Mouse (Mus musculus): ENCODE measurements around the gene Alg14. TPM values are rescaled to one million over a fixed set of nuclear protein-coding genes. Genes with fewer than 3 reads are reported as not detected.

Alg14 gene
- total RNA-seq, 2 experiments from 2014 or later: 11.0 to 12.1 TPM

DNA sequence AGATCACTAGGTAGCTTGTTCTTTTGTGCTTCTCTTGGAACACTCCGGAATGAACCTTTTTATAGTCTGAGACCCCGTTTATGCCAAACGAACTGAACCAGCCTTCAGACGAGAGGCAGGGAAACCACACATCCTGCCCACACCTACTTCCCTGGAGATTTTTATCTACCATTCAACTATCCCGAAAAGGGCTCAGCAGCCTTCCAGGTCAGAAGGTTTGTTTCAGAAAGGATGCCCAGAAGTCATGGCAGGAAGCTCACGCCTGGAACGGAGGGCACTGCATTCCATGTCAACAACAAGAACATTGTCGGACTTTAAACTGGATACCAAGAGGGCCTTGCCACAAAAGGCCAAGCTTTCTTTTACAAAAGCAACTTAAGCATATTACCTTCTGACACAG is 73.6 kb downstream of the Alg14 start:
- DNase-seq: no peak

DNA sequence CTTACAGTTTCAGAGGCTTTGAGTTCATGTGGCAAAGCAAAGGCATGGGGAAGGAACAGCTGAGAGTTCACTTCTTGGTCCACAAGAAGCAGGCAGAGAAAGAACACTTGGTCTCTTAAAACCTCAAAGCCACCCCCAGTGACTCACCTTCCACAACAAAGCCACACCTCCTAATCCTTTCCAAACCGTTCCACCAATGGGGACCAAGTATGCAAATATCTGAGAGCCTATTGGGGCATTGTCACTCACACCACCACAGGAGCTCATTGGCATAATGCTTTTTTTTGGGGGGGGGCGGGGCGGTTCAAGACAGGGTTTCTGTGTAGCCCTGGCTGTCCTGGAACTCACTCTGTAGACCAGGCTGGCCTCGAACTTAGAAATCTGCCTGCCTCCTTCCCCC is 77.0 kb downstream of the Alg14 start:
- DNase-seq: no peak

DNA sequence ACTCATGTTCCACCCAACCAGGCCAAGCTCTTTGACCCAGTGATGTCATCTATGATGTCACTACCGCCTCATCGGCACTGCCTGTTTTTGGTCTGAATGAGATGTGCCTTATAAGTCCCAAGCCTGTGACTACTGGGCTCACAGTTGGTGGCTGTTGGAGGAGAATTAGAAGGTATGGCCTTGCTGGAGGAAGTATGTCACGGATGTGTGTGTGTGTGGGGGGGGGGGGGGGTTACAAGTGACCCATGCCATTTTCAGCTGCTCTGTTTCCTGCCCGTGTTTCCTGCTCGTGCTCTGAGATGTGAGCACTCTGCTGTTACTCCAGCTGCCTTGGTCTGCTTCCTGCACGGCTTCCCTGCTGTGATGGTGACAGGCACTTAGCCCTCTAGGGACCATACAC is 77.9 kb downstream of the Alg14 start:
- no peak for DNase-seq

DNA sequence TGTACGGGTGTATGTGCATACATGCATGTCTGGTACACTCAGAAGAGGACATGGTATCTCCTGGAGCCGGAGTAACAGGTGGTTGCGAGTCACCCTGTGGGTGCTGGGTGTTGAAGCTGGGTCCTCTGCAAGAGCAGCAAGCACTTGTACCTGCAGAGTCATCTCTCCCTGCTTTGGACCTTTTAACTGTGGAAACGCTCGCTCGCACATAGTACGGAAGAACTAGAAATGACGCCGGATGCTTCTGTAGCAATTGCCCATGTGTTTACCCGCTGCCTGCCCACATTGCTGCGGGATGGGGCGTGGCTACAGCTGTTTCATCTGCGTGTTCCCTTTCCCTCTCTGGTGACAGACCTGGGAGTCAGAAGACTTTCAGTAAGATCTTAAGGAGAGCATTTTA is 78.7 kb downstream of the Alg14 start:
- no peak for DNase-seq

DNA sequence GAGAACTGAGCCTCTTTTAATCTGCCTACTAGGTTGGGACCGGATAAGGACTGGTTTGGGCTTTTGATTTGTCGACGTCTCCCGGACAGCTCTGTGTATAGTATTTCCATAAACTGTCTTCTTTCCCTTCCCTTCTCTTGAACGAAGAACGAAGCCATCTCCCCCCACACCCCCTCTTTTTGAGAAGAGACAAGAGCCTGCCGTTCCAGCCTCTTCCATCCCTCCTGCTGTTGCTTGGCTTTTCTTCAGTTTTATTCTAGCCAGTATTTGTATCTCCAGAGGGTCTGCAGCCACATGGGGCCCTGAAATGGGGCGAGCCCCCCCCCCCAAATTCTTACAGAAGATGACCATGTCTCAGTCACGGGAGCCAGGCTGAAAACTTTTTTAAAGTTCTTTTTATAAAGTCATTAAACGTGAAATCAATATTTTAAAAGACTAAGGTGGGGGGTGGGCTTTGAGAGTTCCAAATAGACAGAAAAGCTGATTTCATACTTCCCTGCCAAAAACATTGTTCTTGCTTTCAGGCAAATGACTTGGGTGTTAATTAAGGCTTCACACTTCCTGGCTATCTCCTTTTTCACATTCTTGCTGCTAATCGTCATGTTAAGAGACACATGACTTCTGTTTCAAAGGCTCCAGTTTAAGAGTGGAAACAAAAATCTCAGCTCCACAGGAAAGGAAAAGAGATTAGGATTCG is 79.4 kb downstream of the Alg14 start:
- DNase-seq: no peak

DNA sequence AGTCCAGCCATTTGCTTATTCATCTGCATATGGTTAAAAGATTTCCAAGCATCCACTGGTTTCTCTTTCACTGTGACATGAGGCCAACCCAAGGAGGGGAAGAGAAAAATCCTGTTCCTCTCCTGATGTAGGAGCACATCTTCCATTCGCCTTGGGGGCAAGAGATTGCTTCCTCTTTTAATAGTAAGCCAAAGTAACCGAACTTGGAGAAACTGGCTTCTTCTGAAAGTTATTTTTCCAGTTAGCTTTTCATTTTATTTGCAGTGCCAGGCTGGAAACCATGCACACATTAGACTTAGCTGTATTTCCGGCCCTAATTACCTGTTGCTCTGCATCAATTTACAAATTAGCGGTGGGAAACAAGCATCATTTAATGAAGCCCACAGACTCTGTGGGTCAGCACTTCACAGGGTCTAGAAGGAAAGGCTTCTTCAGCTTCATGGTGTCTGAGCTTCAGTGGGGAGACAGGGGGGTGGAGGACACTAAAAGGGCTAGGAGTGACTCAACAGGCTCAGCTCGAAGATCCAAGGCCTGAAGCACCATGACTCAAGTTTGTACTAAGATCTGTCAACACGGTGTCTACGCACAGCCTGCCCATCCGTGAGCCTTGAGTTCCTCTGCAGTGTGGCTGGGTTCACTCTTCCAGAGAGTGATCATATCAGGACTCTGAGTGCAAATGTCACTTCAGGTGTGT is 80.1 kb downstream of the Alg14 start:
- DNase-seq: no peak

DNA sequence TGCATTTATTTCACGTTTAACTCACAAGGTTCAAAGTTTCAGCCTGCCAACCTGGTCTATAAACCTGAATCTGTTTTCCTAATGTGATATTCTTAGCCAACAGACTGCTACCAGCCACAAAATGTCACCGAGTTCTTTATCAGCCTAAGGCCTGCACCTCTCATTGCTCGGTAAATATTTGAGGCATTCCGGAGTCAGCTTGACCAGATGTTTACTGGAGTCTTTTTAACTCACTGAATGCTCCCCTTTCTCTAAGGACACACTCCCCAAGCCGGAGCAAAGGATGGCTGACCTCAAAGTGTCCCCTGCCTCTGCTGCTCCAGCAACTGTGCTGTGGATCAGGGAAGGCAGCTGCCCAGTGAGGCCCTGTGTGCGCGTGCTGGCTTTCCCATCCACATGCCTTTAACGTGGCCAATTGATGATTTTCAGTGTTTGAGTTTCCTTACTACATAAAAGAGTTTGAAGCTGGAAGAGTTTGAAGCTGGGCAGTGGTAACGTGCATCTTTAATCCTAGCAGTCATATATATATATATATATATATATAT is 82.4 kb downstream of the Alg14 start:
- DNase-seq: no peak

DNA sequence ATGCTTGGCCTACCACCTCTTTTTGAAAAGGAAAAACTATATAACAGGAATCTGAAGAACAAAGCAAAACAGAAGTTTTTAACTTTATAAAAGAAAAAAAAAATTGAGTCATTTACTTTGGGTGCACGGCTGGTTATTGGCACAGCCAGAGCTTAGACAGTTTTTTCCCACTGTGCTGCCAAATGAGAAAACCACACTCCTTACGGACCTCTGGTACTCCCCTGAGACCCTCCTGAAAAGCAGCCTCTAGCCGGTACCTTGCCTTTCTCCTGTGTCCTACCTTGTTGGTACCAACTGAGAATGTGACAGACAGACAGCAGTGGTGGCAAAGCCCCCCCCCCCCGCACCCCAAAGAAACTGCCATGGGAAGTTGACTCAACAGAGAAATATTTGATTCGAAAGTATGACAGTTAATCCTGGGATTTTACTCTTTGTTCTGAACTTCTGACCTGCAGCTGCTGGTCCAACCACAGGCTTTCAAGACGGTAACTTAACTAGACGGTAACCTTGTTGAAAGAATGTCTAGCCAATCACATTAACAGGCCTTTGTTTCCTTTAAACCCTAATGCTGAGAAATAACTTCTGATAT is 84.1 kb downstream of the Alg14 start:
- no peak for DNase-seq

DNA sequence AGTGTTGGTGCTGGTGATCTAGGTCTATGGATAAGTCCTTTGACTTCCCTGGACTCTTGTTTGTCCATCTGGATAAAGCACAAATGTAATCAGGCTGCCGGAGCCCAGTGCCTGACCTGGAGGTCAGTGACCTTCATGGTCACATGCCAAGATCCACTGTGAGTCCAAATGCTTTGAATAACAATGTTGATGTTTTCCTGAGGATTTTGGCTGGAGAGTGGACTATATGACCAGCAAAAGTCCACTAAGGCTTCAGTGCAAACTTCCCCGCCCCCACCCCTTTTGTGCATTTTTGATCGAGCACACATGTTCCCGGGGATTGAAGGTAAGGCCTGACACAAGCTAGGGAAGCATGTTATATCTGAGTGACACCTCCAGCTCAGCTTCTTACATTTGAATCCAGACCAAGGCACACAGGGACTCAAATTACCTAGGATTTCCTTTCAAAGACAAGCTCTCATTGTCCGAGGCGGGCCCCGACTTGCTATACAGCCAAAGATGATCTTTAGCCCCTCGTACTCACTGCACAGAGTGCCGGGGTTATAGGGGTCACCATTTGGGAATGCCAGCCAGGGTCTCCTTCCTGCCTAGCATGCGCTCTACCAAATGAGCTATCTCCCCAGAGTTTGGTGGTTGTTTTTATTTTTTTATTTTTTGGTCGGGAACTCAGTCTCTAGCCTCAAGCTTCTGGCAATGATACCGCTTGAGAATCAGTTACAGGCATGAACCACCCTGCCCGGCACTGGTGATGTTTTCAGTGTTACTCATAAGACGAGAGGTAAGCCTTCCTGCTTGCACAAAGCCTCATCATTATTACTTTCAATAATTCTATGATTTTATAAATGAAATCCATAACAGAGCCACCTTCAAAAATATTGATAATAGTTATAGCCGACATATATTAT is 87.4 kb downstream of the Alg14 start:
- no peak for DNase-seq

DNA sequence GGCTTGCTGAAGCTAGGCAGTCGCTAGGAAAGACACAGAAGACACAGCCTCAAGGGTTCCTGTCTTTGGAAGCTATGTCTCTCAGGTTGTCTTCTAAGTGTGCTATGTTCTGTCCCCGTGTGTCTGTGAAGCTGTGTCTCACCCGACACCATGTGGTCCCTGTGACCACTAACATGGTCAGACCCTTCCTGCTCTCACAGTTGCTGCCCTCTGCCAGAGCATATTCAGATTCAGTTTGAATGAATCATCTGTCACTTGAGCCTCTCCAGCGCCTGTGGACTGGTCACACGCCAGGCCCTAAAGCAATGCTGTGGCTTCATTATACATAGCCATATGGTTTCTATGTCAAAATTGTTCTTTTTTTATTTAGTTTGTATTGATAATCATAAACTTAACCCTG is 88.1 kb downstream of the Alg14 start:
- no peak for DNase-seq

DNA sequence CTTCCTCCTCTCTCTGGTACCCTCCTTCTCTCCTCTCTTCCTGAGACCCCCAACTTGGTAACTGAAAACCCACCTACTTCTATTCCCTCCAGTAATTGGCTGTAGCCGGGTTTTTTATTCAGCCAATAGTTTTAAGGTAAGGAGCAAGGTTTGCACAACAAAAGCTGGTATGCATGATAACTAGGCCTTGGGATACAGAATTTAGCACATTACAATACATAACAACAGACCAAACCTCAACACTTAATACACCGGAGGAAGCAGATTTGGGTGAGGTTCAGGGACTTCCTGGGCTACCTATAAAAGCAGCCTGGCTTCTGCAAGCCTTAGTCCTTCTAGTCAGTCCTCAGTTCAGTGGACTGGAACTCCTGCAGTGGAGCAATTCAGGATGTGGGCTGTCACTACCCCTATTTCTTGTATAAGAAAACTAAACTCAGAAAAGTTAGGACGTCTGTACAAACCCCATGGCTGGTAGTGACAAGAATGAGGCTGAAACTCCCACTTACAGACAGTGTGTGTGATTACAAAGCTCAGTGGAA is 96.0 kb downstream of the Alg14 start:
- DNase-seq: no peak

DNA sequence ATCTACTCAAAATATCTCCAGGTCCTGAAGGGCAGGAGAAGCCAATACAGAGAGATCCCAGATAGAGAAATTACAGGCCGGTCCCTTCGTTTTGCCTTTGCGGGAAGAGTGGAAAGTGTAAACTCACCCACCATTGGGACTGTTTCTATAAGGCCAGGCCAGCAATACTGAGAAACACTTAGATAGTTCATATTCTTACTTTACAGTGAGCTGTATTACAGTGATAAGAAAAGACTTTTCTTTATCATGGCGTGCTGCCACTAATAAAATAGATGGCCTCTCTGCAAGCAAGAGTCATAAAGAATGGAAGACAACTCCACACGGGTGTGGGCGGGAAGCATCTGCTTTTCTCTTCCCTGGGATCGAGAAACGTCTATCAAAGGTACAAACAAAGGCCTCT is 97.8 kb downstream of the Alg14 start:
- no peak for DNase-seq

DNA sequence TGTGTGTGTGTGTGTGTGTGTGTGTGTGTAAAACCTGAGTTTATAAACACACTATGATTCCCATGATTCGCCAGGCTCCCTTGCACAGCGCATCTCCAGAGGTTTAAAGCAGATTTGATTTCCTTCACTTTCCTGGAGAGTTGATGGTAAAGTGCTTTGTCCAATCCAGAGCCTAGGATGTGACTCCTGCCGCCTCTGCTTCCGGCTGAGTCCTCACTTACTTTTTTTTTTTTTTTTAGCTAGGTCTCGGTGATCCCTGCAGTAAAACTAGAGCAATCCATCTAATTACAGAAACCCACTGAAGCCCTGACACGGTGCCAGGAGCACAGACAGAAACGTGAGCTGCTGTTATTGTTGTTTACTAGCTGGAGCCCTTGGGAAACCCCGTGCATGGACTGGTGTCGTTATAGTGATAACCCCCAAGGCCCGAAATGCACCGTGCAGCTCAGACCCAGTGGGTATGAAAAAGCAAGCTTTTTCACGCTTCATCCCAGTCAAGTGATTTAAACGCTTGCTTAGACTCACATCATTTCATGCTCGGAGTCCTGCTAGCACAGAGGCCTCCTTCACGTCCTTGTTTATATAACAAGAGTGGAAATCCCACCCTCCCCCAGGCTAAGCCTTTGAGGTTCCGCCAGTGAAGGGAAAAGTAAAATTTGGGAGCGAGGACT is 98.4 kb downstream of the Alg14 start:
- peak; percentile 34 for DNase-seq

DNA sequence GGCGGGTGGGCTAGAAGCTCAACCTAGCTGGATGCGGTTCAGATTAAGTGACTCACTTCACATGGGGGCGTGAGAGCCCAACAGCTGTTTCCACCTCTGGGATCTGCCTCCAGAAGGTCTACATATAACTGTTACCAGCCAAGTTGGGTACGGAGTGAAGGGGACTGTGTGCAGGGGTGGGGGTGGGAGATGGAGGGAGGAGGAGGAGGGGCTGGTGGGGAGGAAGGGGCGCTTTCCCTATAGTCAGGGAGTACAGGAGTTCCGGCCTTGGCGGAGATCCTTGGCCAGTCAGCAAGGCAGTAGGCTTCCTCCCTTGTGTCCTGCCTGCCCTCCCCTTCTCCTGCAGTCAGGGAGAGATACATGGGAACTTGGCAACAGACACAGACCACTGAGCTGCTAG is 99.2 kb downstream of the Alg14 start:
- DNase-seq: no peak

DNA sequence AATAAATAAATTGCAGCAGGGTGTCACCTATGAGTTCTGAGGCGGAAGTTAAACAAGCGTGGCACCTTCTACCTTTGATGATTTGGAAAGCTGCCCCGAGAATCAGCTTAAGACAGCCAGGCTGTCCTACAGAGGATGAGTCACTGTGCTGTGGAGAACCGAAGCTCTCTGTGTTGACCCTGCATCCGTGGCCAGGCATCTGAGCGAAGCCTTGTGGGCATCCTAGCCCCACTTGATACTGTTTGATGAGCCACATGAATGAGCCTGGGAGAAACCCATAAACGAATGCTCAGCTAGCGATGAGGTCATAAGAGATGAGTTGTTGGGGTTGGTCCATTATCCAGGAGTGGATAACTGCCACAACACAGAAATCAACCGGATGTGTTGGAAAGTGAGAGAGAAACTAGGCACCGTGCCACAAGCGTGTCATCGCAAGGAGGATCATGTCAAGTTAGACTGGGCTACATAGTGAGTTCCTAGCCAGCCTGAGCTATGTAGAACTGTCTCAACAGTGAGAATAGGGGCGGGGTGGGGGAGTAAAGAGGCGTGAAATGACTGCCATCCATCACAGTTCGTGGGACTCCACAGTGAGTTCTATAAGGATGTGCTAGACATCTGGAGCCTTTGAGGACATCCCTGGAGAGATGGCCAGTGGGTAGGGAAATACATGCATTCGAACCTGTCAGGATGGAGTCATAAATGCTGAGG is 104.2 kb downstream of the Alg14 start:
- DNase-seq: no peak

DNA sequence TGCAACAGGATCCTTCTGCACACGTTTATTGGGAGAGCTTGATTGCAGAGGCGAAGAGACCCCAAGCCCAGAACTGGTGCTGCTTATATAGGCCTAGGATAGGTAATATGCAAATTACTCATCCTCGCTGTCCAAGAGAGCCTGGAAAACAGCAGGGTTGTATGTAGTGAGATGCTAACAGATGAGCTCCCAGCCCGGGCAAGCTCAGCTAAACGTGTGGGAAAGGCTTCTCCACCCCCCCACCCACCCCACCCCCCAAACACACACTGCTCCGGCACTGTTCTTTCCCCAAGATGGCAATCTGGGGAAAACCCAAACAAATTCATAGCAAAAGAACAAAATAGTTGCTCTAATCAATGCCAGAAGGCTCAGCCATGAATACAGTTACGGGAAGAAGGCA is 105.0 kb downstream of the Alg14 start:
- no peak for DNase-seq

DNA sequence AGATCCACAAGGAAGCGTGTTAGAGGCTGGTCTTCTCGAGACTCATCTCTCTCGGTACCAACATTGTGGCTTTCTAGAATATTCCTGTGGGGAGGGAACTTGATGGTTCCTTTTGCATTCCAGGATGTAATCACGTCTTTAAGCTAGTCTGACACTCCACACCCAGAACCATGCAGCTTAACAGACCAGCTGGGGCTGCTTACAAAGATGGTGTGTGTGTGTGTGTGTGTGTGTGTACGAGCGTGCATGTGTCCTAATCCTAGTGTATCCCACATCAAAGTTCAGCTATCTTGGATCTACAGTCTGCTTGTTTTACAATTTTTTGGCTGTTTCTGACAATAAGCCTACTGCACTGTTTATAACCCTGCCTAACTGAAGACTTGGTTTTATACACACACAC is 105.4 kb downstream of the Alg14 start:
- no peak for DNase-seq

DNA sequence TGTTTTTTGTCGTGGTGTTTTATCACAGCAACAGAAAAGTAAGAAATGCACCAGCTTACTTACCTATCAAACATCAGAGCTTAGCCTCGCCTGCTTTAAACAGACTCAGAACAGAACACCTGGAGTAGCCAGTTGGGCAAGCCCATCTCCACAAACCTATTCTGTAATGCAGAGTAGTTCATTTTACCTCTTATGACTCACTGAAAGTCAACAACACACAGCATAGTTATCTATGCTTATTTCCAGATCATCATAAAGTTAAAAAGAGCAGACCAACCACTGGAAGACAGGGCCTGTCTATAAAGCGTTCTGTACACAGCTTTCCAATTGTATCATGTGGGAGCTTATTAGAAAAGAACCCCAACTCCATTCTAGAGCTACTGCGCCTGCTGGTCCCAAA is 109.8 kb downstream of the Alg14 start:
- DNase-seq: no peak

DNA sequence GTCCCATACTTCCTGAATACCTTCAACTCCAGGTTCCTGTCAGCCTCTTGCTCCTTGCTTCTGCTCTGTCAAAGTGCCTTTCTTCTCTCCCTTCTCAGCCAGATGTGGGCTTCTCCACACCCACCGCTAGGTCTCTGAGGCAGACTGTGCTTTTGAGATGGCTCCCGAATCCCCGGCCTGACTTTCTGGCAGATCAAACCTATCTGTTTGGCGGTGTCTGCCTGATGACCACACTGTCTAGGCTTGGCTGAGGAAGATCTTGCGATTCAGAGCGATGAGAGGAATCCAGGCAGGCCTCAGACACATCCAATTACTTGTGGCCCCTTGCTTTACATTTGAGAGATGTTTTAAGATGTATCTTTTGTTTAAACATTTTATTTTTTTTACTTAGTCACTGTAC is 110.5 kb downstream of the Alg14 start:
- no peak for DNase-seq

DNA sequence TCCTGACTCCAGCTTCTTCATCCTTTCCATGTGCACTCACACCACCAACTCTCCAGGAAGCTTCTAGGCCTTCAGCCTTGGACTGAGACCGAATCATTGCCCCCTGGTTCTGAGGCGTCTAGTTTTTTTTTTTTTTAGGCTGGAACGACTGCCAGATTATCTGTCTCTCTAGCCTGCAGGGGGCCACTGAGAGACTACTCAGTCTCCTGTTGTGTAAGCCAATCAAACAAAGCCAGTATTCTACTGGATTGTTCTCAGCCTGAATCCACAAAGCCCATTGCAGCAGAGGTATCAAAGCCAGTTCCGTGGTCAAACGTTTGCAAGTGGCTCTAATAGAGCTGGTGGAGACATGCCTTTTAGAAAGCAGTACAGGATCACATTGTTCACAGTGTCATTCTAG is 111.9 kb downstream of the Alg14 start:
- DNase-seq: no peak

DNA sequence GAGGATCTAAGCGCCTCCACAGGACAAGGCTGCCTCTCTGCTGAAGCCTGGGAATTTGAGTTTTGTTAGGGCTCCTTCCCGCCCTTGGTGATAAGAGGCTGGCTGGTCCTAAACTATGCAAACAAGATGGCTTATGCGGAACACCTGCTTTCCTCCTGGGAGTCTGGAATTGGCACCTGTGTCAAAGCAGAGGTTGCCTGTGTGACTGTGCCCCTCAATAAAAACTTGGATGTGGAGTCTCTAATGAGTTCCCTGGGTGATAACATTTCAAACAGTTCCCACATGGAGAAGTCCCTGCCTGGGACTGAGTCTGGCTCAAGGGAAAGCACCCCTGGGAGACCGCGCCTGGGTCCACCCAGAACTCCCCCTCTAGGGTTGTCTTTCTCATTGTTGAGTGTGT is 113.5 kb downstream of the Alg14 start:
- no peak for DNase-seq
